Mouse (Mus musculus) liver, postnatal 0 days (tissue): ENCODE data around the gene Hist2h3b.
A peak's percentile ranks its signal among the peaks of the same experiment; 100 is the strongest.

Experiments used
- CTCF ChIP-seq: sonication (generic); IDR thresholded peaks from 2 replicates; pipeline ENCODE4 v1.5.1; 2016; ENCODE audit warnings: antibody characterized with exemption, low read depth
- EP300 ChIP-seq: IDR thresholded peaks from 2 replicates; pipeline ENCODE4 v1.6.1; 2016; ENCODE audit warnings: antibody characterized with exemption, low read depth, mild to moderate bottlenecking

GRCm38 (mm10) chr3:96237904-96238511 lies 30.4 kb upstream of the Hist2h3b start:
- no peak for TF ChIP-seq CTCF
- 0 out of 2 replicates have a peak, but pooled peaks have one; percentile 30 for TF ChIP-seq EP300
